ENCODE assay signal across 12 mouse cellular contexts in the genomic region with DNA sequence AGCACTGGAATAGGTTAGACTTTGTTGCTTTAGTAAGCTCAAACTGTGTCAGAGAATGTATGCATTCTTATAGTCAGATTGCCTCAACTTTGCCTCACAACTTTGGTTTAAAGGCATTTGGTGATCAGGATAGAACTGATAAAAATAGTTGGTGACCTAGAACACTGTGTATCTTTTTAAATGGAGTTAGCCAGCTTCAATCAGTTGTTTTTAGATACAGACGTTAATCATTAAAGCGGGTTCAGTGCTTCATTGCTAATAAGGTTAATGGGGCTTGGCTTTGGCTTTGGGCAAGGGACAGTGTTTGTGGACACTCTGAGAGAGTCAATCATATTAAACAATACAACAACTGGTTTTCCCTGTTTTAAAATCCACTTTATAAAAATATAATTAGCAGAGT. TPM values are rescaled to one million over a fixed set of nuclear protein-coding genes. Genes with fewer than 3 reads are reported as not detected.
DNase-seq lines count a peak whose midpoint lies in the region; ATAC-seq and TF ChIP-seq lines count a peak whose summit lies in the region.
"Had no signal": no experiment of that assay in that cellular context is flagged by ENCODE, and none has a peak within 500 bp of the region (broad histone marks: within the 10 kb centered on the region; RNA-seq: fewer than 3 reads in every experiment).

No protein-coding gene starts in this region.

- peak; percentile 81 for DNase-seq in kidney, adult 9 months
- no peak for DNase-seq in kidney, adult 18-20 months
- DNase-seq in frontal cortex, postnatal 10 days (ENCODE audit: low spot score in 2 of 2), result no peak
- DNase-seq: cerebellum, adult 11 months; spleen, adult 18-20 months had no signal

- 47% methylated on average over 2 of the region's 2 CpGs for WGBS in liver, embryonic 15.5 days (ENCODE audit: insufficient replicate concordance)
- 44% methylated on average over 2 of the region's 2 CpGs for WGBS in hindbrain, embryonic 16.5 days

- H3K27ac ChIP-seq in embryonic fibroblast, embryonic 13.5 days (ENCODE audit: insufficient read depth, low read length), result peak overlapping the region; percentile 47
- peak overlapping the region; percentile 82 for H3K27ac ChIP-seq in liver, embryonic 15.5 days (replicated peaks)
- H3K27ac ChIP-seq in hindbrain, embryonic 16.5 days (ENCODE audit: low read depth, low read length), result no peak overlapping the region

- peak overlapping the region; percentile 62 for H3K4me3 ChIP-seq in erythroblast, embryonic 14.5 days (replicated peaks)
- no peak overlapping the region for H3K4me3 ChIP-seq in embryonic fibroblast, embryonic 13.5 days (ENCODE audit: insufficient read depth, low read length)
- peak overlapping the region; percentile 56 for H3K4me3 ChIP-seq in liver, embryonic 15.5 days (replicated peaks)
- H3K4me3 ChIP-seq in hindbrain, embryonic 16.5 days (ENCODE audit: low read length), result no peak overlapping the region

- no peak for TF ChIP-seq CTCF in embryonic fibroblast, embryonic 13.5 days (IDR thresholded peaks at IDR 0.05; ENCODE audit: borderline replicate concordance, insufficient read depth, low read length)

- no peaks in the 10 kb centered on the region for H3K9me3 ChIP-seq in erythroblast, embryonic 14.5 days (ENCODE audit: control insufficient read depth, low read length)
- no peaks in the 10 kb centered on the region for H3K9me3 ChIP-seq in liver, embryonic 15.5 days (replicated peaks)
- H3K9me3 ChIP-seq in hindbrain, embryonic 16.5 days (ENCODE audit: control insufficient read depth, low read length), result no peaks in the 10 kb centered on the region

- no peak overlapping the region for H3K9ac ChIP-seq in liver, embryonic 15.5 days
- no peak overlapping the region for H3K9ac ChIP-seq in hindbrain, embryonic 16.5 days (ENCODE audit: low read depth, low read length)

- TF ChIP-seq POLR2A in embryonic fibroblast, embryonic 13.5 days (IDR thresholded peaks at IDR 0.05; ENCODE audit: low read depth, low read length), result no peak

- no peak for ATAC-seq in erythroblast, adult 5-6 weeks (replicated peaks; ENCODE audit: low FRiP score, poor library complexity, severe bottlenecking)
- peak; percentile 30; the same call in 1 of the 2 replicates for ATAC-seq in liver, embryonic 15.5 days (ENCODE audit: insufficient read depth)
- no peak for ATAC-seq in hindbrain, embryonic 16.5 days

- peaks cover 87% of the 10 kb centered on the region for H3K4me1 ChIP-seq in erythroblast, embryonic 14.5 days (ENCODE audit: control insufficient read depth)
- peaks cover 25% of the 10 kb centered on the region for H3K4me1 ChIP-seq in embryonic fibroblast, embryonic 13.5 days (ENCODE audit: control insufficient read depth, insufficient read depth, low read length)
- peaks cover 74% of the 10 kb centered on the region for H3K4me1 ChIP-seq in liver, embryonic 15.5 days (replicated peaks)
- H3K4me1 ChIP-seq in hindbrain, embryonic 16.5 days (ENCODE audit: control insufficient read depth, insufficient read depth, low read depth, low read length), result peaks cover 51% of the 10 kb centered on the region

- H3K27me3 ChIP-seq in erythroblast, embryonic 14.5 days (ENCODE audit: control insufficient read depth), result no peaks in the 10 kb centered on the region
- no peaks in the 10 kb centered on the region for H3K27me3 ChIP-seq in liver, embryonic 15.5 days
- no peaks in the 10 kb centered on the region for H3K27me3 ChIP-seq in hindbrain, embryonic 16.5 days (replicated peaks; ENCODE audit: control insufficient read depth, insufficient read depth, low read length)

- peaks cover 82% of the 10 kb centered on the region for H3K36me3 ChIP-seq in erythroblast, embryonic 14.5 days (ENCODE audit: control insufficient read depth)
- peaks cover 48% of the 10 kb centered on the region for H3K36me3 ChIP-seq in liver, embryonic 15.5 days (replicated peaks)
- peaks cover 32% of the 10 kb centered on the region for H3K36me3 ChIP-seq in hindbrain, embryonic 16.5 days (ENCODE audit: control insufficient read depth, insufficient read depth, low read length)

- peak overlapping the region; percentile 82 for H3K4me2 ChIP-seq in liver, embryonic 15.5 days
- H3K4me2 ChIP-seq in hindbrain, embryonic 16.5 days (ENCODE audit: low read length), result no peak overlapping the region

RNA-seq across cellular contexts. Expression of a gene that starts 11.7 kb away (rescaled TPM):
- polyA plus RNA-seq in erythroblast, embryonic 14.5 days (2012), result 5.9 and 7.9 TPM in 2 replicates
- total RNA-seq in erythroblast, adult 5-6 weeks (2015; ENCODE audit: low replicate concordance), result 4.2 and 20.9 TPM in 2 replicates
- 47.5 and 61.2 TPM in 2 replicates for total RNA-seq in erythroblast, adult 5-6 weeks (2017; ENCODE audit: low replicate concordance)
- polyA plus RNA-seq in embryonic fibroblast, embryonic 13.5 days (2011; ENCODE audit: insufficient read length, low read depth, missing spikeins), result 83.0 and 93.8 TPM in 2 replicates
- polyA plus RNA-seq in liver, embryonic 15.5 days (2015; fragmentation: Nextera tagmentation; extraction: Ambion mirVana), result 11.6 and 12.9 TPM in 2 replicates
- polyA plus RNA-seq in hindbrain, embryonic 16.5 days (2015; fragmentation: Nextera tagmentation; extraction: Ambion mirVana), result 178 and 185 TPM in 2 replicates

RNA-seq across cellular contexts. Expression of a gene that starts 12.9 kb away (rescaled TPM):
- polyA plus RNA-seq in erythroblast, embryonic 14.5 days (2012), result 0.14 and 1.5 TPM in 2 replicates
- 2.7 and 4.2 TPM in 2 replicates for total RNA-seq in erythroblast, adult 5-6 weeks (2015; ENCODE audit: low replicate concordance)
- 1.8 and 3.7 TPM in 2 replicates for total RNA-seq in erythroblast, adult 5-6 weeks (2017; ENCODE audit: low replicate concordance)
- polyA plus RNA-seq in embryonic fibroblast, embryonic 13.5 days (2011; ENCODE audit: insufficient read length, low read depth, missing spikeins), result 7.6 and 8.7 TPM in 2 replicates
- 3.9 and 9.1 TPM in 2 replicates for polyA plus RNA-seq in liver, embryonic 15.5 days (2015; fragmentation: Nextera tagmentation; extraction: Ambion mirVana)
- polyA plus RNA-seq in hindbrain, embryonic 16.5 days (2015; fragmentation: Nextera tagmentation; extraction: Ambion mirVana), result 32.2 and 35.1 TPM in 2 replicates

RNA-seq across cellular contexts. Expression of a gene that starts 30.8 kb away (rescaled TPM):
- 0.01 TPM in 2 replicates for polyA plus RNA-seq in erythroblast, embryonic 14.5 days (2012)
- 1.9 and 5.0 TPM in 2 replicates for total RNA-seq in erythroblast, adult 5-6 weeks (2015; ENCODE audit: low replicate concordance)
- 0.09 and 1.8 TPM in 2 replicates for total RNA-seq in erythroblast, adult 5-6 weeks (2017; ENCODE audit: low replicate concordance)
- 0.23 and 0.42 TPM in 2 replicates for polyA plus RNA-seq in embryonic fibroblast, embryonic 13.5 days (2011; ENCODE audit: insufficient read length, low read depth, missing spikeins)
- polyA plus RNA-seq in liver, embryonic 15.5 days (2015; fragmentation: Nextera tagmentation; extraction: Ambion mirVana), result 0.15 and 0.16 TPM in 2 replicates
- 11.6 and 12.8 TPM in 2 replicates for polyA plus RNA-seq in hindbrain, embryonic 16.5 days (2015; fragmentation: Nextera tagmentation; extraction: Ambion mirVana)
- total RNA-seq: gastrocnemius, postnatal 36 days; hematopoietic stem cell, adult 5-6 weeks had no signal

RNA-seq across cellular contexts. Expression of a gene that starts 57.8 kb away (rescaled TPM):
- polyA plus RNA-seq in erythroblast, embryonic 14.5 days (2012), result 0.15 and 0.26 TPM in 2 replicates
- total RNA-seq in erythroblast, adult 5-6 weeks (2015; ENCODE audit: low replicate concordance), result 0.63 and 23.8 TPM in 2 replicates
- total RNA-seq in erythroblast, adult 5-6 weeks (2017; ENCODE audit: low replicate concordance), result not detected in 2 replicates
- 9.7 and 10.1 TPM in 2 replicates for polyA plus RNA-seq in embryonic fibroblast, embryonic 13.5 days (2011; ENCODE audit: insufficient read length, low read depth, missing spikeins)
- 6.3 and 6.5 TPM in 2 replicates for polyA plus RNA-seq in liver, embryonic 15.5 days (2015; fragmentation: Nextera tagmentation; extraction: Ambion mirVana)
- 21.9 and 22.2 TPM in 2 replicates for polyA plus RNA-seq in hindbrain, embryonic 16.5 days (2015; fragmentation: Nextera tagmentation; extraction: Ambion mirVana)

Comparison
In these comparisons a context has a peak if more than half of its experiments do, and no peak if none do; other contexts are left out.
1. H3K4me3 ChIP-seq: peak in erythroblast, embryonic 14.5 days (single experiment) and liver, embryonic 15.5 days (single experiment); none in embryonic fibroblast, embryonic 13.5 days (single experiment) and hindbrain, embryonic 16.5 days (single experiment).